In the genomic region with DNA sequence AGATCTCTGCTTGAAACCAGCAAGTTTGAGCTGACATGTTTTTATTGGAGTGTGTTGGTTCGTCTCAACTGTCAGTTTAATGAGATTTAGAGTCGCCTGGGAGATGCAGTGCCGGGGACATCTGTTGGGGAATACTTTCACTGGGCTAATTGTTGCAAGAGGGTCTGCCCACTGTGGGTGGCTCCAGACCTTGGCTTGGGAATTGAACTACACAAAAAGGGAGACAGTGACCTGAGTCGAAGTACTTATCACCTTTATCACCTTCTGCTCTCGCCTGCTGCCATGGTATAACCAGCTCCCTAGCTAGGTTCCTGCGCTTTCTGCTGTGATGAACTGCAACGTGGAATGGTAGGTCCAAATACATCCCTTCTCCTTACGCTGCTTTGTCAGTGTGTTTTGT, we compare ENCODE assay signal across 32 mouse cellular contexts.
"Had no signal": no experiment of that assay in that cellular context is flagged by ENCODE, and none has a peak within 500 bp of the region (broad histone marks: within the 10 kb centered on the region; RNA-seq: fewer than 3 reads in every experiment).

No protein-coding gene starts in this region.

- H3K4me3 ChIP-seq: limb, embryonic 10.5 days; limb, embryonic 12.5 days; limb, embryonic 13.5 days; limb, embryonic 15.5 days; liver, embryonic 12.5 days; liver, embryonic 13.5 days; liver, embryonic 15.5 days; lung, embryonic 15.5 days; megakaryocyte, embryonic 14.5 days; midbrain, embryonic 10.5 days; midbrain, embryonic 12.5 days; midbrain, embryonic 13.5 days; midbrain, embryonic 15.5 days; myocyte; neural tube, embryonic 12.5 days had no signal

- H3K27ac ChIP-seq: limb, embryonic 10.5 days; limb, embryonic 12.5 days; limb, embryonic 13.5 days; limb, embryonic 15.5 days; liver, embryonic 12.5 days; liver, embryonic 13.5 days; liver, embryonic 14.5 days; liver, embryonic 15.5 days; lung, embryonic 15.5 days; macrophage; midbrain, embryonic 10.5 days; midbrain, embryonic 12.5 days; midbrain, embryonic 13.5 days; midbrain, embryonic 15.5 days; neural tube, embryonic 12.5 days had no signal

- H3K9ac ChIP-seq: limb, embryonic 12.5 days; limb, embryonic 13.5 days; limb, embryonic 15.5 days; liver, embryonic 12.5 days; liver, embryonic 13.5 days; liver, embryonic 14.5 days; liver, embryonic 15.5 days; liver, postnatal 0 days; lung, embryonic 14.5 days; lung, embryonic 15.5 days; midbrain, embryonic 12.5 days; midbrain, embryonic 13.5 days; midbrain, embryonic 15.5 days; neural tube, embryonic 12.5 days had no signal

- H3K36me3 ChIP-seq: limb, embryonic 10.5 days; limb, embryonic 12.5 days; limb, embryonic 13.5 days; limb, embryonic 15.5 days; liver, embryonic 12.5 days; liver, embryonic 13.5 days; liver, embryonic 15.5 days; lung, embryonic 15.5 days; midbrain, embryonic 10.5 days; midbrain, embryonic 12.5 days; midbrain, embryonic 13.5 days; midbrain, embryonic 15.5 days; neural tube, embryonic 12.5 days had no signal

- H3K4me1 ChIP-seq: limb, embryonic 12.5 days; limb, embryonic 13.5 days; limb, embryonic 15.5 days; liver, embryonic 12.5 days; liver, embryonic 13.5 days; liver, embryonic 15.5 days; lung, embryonic 15.5 days; megakaryocyte, embryonic 14.5 days; midbrain, embryonic 15.5 days; neural tube, embryonic 12.5 days had no signal

- H3K9me3 ChIP-seq: limb, embryonic 10.5 days; limb, embryonic 12.5 days; limb, embryonic 13.5 days; limb, embryonic 15.5 days; liver, embryonic 12.5 days; liver, embryonic 13.5 days; liver, embryonic 15.5 days; lung, embryonic 15.5 days; midbrain, embryonic 10.5 days; midbrain, embryonic 13.5 days; midbrain, embryonic 15.5 days; neural tube, embryonic 12.5 days had no signal

- H3K4me2 ChIP-seq: limb, embryonic 12.5 days; limb, embryonic 13.5 days; limb, embryonic 15.5 days; liver, embryonic 11.5 days; liver, embryonic 12.5 days; liver, embryonic 13.5 days; liver, embryonic 15.5 days; lung, embryonic 14.5 days; lung, embryonic 15.5 days; midbrain, embryonic 11.5 days; midbrain, embryonic 12.5 days; midbrain, embryonic 13.5 days; midbrain, embryonic 15.5 days; neural tube, embryonic 12.5 days had no signal

- ATAC-seq: liver, embryonic 12.5 days; liver, postnatal 0 days; lung, postnatal 0 days; midbrain, embryonic 13.5 days; midbrain, embryonic 15.5 days; midbrain, embryonic 16.5 days had no signal

- DNase-seq: left cerebral cortex, postnatal 4 days; liver; liver, embryonic 13.5 days; liver, postnatal 0 days; lung, adult 18-20 months; lung, adult 2 months; lung, embryonic 14.5 days; lung, postnatal 10 days; lung, postnatal 14 days; lung, postnatal 36 days; lung, postnatal 4 days; midbrain, embryonic 14.5 days had no signal

- H3K27me3 ChIP-seq: limb, embryonic 13.5 days; limb, embryonic 15.5 days; liver, embryonic 12.5 days; liver, embryonic 13.5 days; liver, embryonic 15.5 days; lung, embryonic 15.5 days; megakaryocyte, embryonic 14.5 days; midbrain, embryonic 13.5 days; midbrain, embryonic 15.5 days; neural tube, embryonic 12.5 days had no signal
